Mouse (Mus musculus) small intestine, adult 2 months (tissue): ENCODE measurements around the gene Podnl1. TPM values are rescaled to one million over a fixed set of nuclear protein-coding genes. Genes with fewer than 3 reads are reported as not detected.

Experiments
- H3K27ac ChIP-seq: fragments of 200-500 bp; 2 replicates; pipeline ENCODE4 v1.5.1; 2012; ENCODE audit warnings: low read depth, low read length, control low read depth, inconsistent platforms; ENCODE audit not compliant: insufficient read depth
- H3K27me3 ChIP-seq: fragments of 200-500 bp; 2 replicates; pipeline ENCODE4 v1.6.1; 2012; ENCODE audit warnings: mild to moderate bottlenecking, moderate library complexity, low read length, inconsistent platforms; ENCODE audit not compliant: control insufficient read depth, insufficient read depth
- H3K36me3 ChIP-seq: fragments of 200-500 bp; 2 replicates; pipeline ENCODE4 v1.6.1; 2012; ENCODE audit warnings: mild to moderate bottlenecking, low read length, control low read depth, inconsistent platforms; ENCODE audit not compliant: control insufficient read depth, insufficient read depth
- H3K4me1 ChIP-seq: fragments of 200-500 bp; 2 replicates; pipeline ENCODE4 v1.6.1; 2012; ENCODE audit warnings: low read length, inconsistent platforms, mixed read lengths; ENCODE audit not compliant: control insufficient read depth, insufficient read depth, insufficient read length
- H3K4me3 ChIP-seq: fragments of 200-500 bp; 2 replicates; pipeline ENCODE4 v1.5.1; 2012; ENCODE audit warnings: low read depth, mild to moderate bottlenecking, control low read depth, inconsistent platforms, low read length, moderate library complexity
- CTCF ChIP-seq: fragments of 200-500 bp; IDR thresholded peaks from 2 replicates; pipeline ENCODE4 v1.5.1; 2012; ENCODE audit warnings: low read depth, mild to moderate bottlenecking, control low read depth, inconsistent platforms, low read length, moderate library complexity, mixed read lengths; ENCODE audit not compliant: insufficient replicate concordance, insufficient read length; ENCODE audit errors: extremely low read depth
- POLR2A ChIP-seq: fragments of 200-500 bp; IDR thresholded peaks from 2 replicates; pipeline ENCODE4 v1.6.1; 2012; ENCODE audit warnings: low read depth, mild to moderate bottlenecking, control low read depth, inconsistent platforms, low read length, moderate library complexity
- WGBS: fragments of 180-500 bp; shearing (Covaris S2); methylation state at CpG from one replicate; pipeline ENCODE4 v1.1.7; 2018; 5-methylcytosine and 5-hydroxymethylcytosine counted together
- polyA plus RNA-seq: library from polyadenylated mRNA; depleted of rRNA; stranded (reverse); fragments of >200 nt; gene quantifications from 2 replicates; pipeline ENCODE4 v1.2.3, GENCODE M21; 2012

Podnl1 gene
- polyA plus RNA-seq, 1 experiment: 12.7 TPM

GRCm38 (mm10) chr8:84087821-84088220, 38.0 kb upstream of the Podnl1 start:
- Histone ChIP-seq H3K27me3 (no peaks in the 10 kb centered on the region), H3K4me3 (no peak overlapping the region), H3K27ac (no peak overlapping the region), H3K4me1 (peaks cover 18% of the 10 kb centered on the region), H3K36me3 (peaks cover 42% of the 10 kb centered on the region)
- 95% methylated on average over 14 of the region's 14 CpGs for WGBS
- TF ChIP-seq POLR2A (no peak), CTCF (no peak)

- WGBS: 31% methylated on average over 9 of the region's 9 CpGs
- Histone ChIP-seq H3K27ac (peak overlapping the region; percentile 86), H3K27me3 (no peaks in the 10 kb centered on the region), H3K4me3 (no peak overlapping the region), H3K4me1 (peaks cover 18% of the 10 kb centered on the region), H3K36me3 (peaks cover 44% of the 10 kb centered on the region)
- no peak for TF ChIP-seq POLR2A
- no peak for TF ChIP-seq CTCF
Observed at GRCm38 (mm10) chr8:84089277-84089676, 36.5 kb upstream of the Podnl1 start.

DNA sequence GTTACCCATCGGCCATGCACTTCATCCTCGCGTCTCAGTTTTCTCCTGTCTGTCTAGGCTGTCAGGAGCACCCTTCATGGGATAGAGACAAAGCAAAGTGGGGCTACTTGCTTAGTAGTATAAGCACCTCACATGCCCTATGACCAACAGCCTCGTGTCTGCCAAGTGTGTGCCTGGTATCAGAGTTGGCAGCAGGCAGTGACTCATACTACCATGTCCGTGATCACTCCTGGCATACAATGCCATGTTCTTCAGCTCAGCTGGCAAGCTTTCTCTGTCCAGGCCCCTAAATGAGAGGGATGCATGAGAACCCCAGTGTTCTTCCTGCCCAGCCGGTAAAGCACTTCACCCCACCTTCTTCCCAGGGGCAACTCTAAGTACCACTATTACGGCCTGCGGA, 35.2 kb upstream of the Podnl1 start:
- 77% methylated on average over 8 of the region's 8 CpGs for WGBS
- no peak for TF ChIP-seq CTCF
- TF ChIP-seq POLR2A: no peak
- Histone ChIP-seq H3K27me3 (no peaks in the 10 kb centered on the region), H3K27ac (peak overlapping the region; percentile 10; the same call in 1 of the 2 replicates), H3K4me3 (no peak overlapping the region), H3K36me3 (peaks cover 44% of the 10 kb centered on the region), H3K4me1 (peaks cover 18% of the 10 kb centered on the region)

DNA sequence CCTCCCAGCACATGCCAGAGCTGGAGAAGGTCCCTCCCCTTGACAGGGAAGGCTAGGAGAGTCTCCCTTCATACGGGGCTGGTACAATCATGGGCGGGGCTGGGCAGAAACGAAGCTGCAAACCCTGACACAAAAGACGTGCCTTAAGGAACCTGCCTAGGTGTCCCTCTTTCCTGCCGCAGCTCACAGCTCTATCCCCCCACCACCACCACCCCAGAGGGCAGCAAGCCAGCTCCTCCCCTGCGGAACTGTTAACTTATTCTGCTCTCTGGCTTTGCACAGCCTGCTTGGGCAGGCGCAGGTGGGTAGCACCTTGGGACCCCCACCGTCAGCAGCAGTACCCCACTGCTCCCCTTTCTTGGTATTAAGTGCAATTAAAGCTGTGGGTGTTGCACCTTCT, 29.7 kb upstream of the Podnl1 start:
- peaks cover 6% of the 10 kb centered on the region; the same call in 1 of the 2 replicates for H3K4me1 ChIP-seq
- WGBS: 63% methylated on average over 8 of the region's 8 CpGs
- H3K4me3 ChIP-seq: no peak overlapping the region
- H3K36me3 ChIP-seq: peaks cover 65% of the 10 kb centered on the region
- no peak overlapping the region for H3K27ac ChIP-seq
- H3K27me3 ChIP-seq: no peaks in the 10 kb centered on the region
- no peak for TF ChIP-seq POLR2A
- no peak for TF ChIP-seq CTCF

DNA sequence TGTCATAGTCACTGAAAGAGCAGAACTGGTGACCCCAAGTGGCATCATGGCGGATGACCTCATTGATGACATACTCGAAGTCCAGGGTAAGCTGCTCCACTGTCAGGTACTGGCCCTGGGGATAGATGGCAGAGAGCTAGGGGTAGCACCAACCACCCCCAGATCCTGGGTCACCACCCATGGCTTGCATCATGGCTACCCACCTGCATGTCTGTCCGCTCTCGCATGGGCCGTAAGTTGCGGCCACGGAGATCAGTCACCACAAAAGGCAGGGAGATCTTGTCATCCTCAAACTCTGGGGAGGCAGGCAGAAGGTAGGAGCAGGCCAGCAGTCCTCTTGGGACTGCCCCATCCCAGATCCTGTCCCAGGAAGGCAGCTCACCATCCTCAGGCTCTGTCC, 27.4 kb upstream of the Podnl1 start:
- WGBS: 94% methylated on average over 7 of the region's 7 CpGs
- H3K4me3 ChIP-seq: no peak overlapping the region
- no peak overlapping the region for H3K27ac ChIP-seq
- H3K4me1 ChIP-seq: peaks cover 21% of the 10 kb centered on the region
- H3K27me3 ChIP-seq: no peaks in the 10 kb centered on the region
- no peak for TF ChIP-seq CTCF
- TF ChIP-seq POLR2A: no peak
- H3K36me3 ChIP-seq: peaks cover 61% of the 10 kb centered on the region

DNA sequence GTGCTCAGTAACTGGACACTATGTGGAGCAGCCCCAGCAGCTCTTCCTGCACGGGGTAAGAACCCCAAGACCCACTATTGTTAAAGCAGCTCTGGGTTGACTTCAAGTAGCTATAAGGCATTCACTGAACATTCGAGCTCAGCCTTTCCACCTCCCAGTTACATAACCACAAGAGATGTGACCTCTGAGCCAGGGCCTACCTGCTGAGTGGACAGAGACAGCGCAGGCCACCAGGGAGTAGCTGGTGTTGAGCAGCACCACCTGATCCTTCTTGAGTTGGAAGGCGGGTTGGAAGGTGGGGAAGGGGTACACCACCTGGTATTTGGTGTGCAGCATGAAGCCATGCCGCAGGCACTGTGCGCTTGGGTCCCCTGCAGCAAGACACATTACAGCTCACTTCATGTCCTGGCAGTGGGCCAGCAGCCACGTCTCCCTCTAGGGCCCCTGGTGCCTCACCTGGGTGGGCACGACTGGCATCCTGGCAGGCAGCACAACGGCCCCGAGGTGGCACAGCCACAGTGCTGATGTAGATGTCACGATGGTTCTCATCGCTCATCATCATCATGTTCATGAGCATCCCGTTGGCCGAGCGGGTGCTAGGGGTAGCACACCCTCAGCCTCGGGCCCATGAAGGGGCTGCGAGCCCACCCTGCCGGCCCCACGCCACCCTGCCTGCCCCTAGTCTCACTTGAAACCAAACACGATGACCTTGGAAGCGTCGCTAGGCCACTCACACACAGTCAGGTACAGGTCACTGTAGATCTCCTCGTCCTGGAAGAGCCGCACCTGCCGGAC, 24.1 kb upstream of the Podnl1 start:
- Histone ChIP-seq H3K27ac (no peak overlapping the region), H3K4me1 (peaks cover 30% of the 10 kb centered on the region), H3K27me3 (no peaks in the 10 kb centered on the region), H3K36me3 (peaks cover 36% of the 10 kb centered on the region), H3K4me3 (no peak overlapping the region)
- TF ChIP-seq CTCF (no peak), POLR2A (no peak)
- 88% methylated on average over 25 of the region's 25 CpGs for WGBS

DNA sequence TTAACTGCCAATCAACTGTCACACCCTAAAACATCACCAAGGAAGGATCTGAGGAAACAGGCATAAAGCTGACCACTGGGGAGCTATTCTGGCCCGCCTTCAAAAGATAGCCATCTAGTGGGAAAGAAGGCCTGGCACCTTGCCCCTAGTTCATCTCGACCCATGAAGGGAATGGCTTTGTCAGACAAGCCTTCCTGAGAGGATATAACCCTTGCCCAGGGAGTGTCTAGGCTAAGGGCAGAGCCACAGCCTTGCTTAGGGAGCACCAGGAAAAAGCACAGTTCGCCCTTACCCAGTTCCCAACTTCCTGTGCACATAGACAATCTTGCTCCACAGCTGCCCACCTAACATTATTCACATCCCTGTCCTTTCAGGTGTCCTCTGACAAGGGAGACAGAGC, 22.2 kb upstream of the Podnl1 start:
- 8% methylated on average over 3 of the region's 3 CpGs for WGBS
- H3K4me1 ChIP-seq: peaks cover 25% of the 10 kb centered on the region
- TF ChIP-seq CTCF (no peak), POLR2A (peak; percentile 62; the same call in 1 of the 2 replicates)
- H3K27me3 ChIP-seq: no peaks in the 10 kb centered on the region
- H3K36me3 ChIP-seq: peaks cover 17% of the 10 kb centered on the region
- H3K4me3 ChIP-seq: peak overlapping the region; percentile 95
- H3K27ac ChIP-seq: peak overlapping the region; percentile 99

GRCm38 (mm10) chr8:84104221-84104620, 21.6 kb upstream of the Podnl1 start:
- Histone ChIP-seq H3K27ac (peak overlapping the region; percentile 99), H3K36me3 (peaks cover 11% of the 10 kb centered on the region), H3K4me3 (peak overlapping the region; percentile 95), H3K27me3 (no peaks in the 10 kb centered on the region), H3K4me1 (peaks cover 25% of the 10 kb centered on the region)
- TF ChIP-seq CTCF: peak; percentile 29; the same call in 1 of the 2 replicates
- no peak; the same call in 1 of the 2 replicates for TF ChIP-seq POLR2A
- WGBS: 1% methylated on average over 29 of the region's 29 CpGs
